Mouse (Mus musculus) lung, embryonic 16.5 days (tissue): Measurements from ENCODE around the gene Fam167b. TPM values are rescaled to one million over a fixed set of nuclear protein-coding genes. Genes with fewer than 3 reads are reported as not detected.
"Not testable (repeated sequence)": the region's sequence is repeated elsewhere in the genome, so short reads cannot be mapped to it uniquely, and the experiment has no call there.

Source experiments
- ATAC-seq: fragments of 200-750 bp; cut with Nextera tagmentation; 2 replicates; pipeline ENCODE4 v1.8.0; 2017; ENCODE audit warnings: low read depth, mild to moderate bottlenecking, moderate library complexity
- H3K27ac ChIP-seq: fragments of 300-500 bp; sonication (generic); 2 replicates; pipeline ENCODE4 v1.5.1; 2014; ENCODE audit warnings: mild to moderate bottlenecking, control low read depth, low read length
- H3K27me3 ChIP-seq: fragments of 300-500 bp; sonication (generic); 2 replicates; pipeline ENCODE4 v1.6.1; 2014; ENCODE audit warnings: low read depth, low read length, mixed read lengths; ENCODE audit not compliant: control insufficient read depth, insufficient read depth
- H3K36me3 ChIP-seq: fragments of 300-500 bp; sonication (generic); 2 replicates; pipeline ENCODE4 v1.6.1; 2014; ENCODE audit warnings: low read length; ENCODE audit not compliant: control insufficient read depth, insufficient read depth
- H3K4me1 ChIP-seq: fragments of 300-500 bp; sonication (generic); replicated peaks from 2 replicates; pipeline ENCODE4 v1.6.1; 2014; ENCODE audit warnings: low read length, mixed read lengths; ENCODE audit not compliant: control insufficient read depth, insufficient read depth
- H3K4me2 ChIP-seq: fragments of 300-500 bp; sonication (generic); 2 replicates; pipeline ENCODE4 v1.6.1; 2014; ENCODE audit warnings: low read depth, low read length, control low read depth
- H3K4me3 ChIP-seq: fragments of 300-500 bp; sonication (generic); 2 replicates; pipeline ENCODE4 v1.5.1; 2014; ENCODE audit warnings: mild to moderate bottlenecking, low read length, control low read depth
- H3K9ac ChIP-seq: fragments of 300-500 bp; sonication (generic); 2 replicates; pipeline ENCODE4 v1.6.1; 2014; ENCODE audit warnings: low read length, control low read depth
- H3K9me3 ChIP-seq: fragments of 300-500 bp; sonication (generic); 2 replicates; pipeline ENCODE4 v1.6.1; 2016; ENCODE audit warnings: low read length; ENCODE audit not compliant: control insufficient read depth
- WGBS: fragments of 180-500 bp; shearing (Covaris S2); extraction: QIAGEN DNeasy Blood & Tissue Kit; methylation state at CpG from one replicate; pipeline ENCODE4 v1.1.7; 2014; 5-methylcytosine and 5-hydroxymethylcytosine counted together
- polyA plus RNA-seq: library from polyadenylated mRNA; unstranded; fragments of >200 nt; fragmentation: Nextera tagmentation; extraction: Ambion mirVana; gene quantifications from 2 replicates; pipeline ENCODE4 v1.2.1, GENCODE M21; 2015

Gene Fam167b
- polyA plus RNA-seq, 1 experiment from 2014 or later, result 5.3 TPM

DNA sequence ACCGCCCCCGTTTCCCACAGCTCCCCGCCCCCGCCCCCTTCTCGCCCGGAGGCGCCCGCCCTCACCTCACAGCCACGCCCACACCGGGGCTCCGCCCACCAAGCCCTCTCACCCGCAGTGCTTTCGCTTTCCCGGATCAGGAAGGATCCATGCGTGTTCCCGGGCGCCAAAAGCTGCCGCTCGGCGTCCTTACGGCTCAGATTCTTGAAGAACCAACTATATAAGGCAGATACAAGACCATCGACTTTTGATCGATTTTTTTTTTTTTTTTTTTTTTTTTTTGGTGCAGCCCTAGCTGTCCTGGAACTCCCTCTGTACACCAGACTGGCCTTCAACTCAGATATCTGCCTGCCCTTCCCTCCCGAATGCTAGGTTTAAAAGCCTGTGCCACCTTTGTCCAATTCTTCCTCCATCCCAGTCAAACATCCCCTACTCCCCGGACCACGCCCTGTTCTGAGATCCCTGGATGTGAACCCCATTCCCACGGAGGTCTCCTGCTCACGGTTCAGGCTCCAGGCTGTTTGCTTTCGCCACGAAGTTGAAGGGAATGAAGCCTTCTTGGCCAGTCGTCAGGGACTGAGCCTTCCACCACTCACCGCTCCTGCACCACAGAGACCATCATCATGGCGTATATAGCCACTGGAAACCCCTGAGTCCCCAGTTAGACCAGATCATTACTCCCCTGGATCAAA is 21.7 kb downstream of the Fam167b start:
- peak overlapping the region; percentile 97 for H3K4me2 ChIP-seq
- peak overlapping the region; percentile 64 for H3K4me3 ChIP-seq
- WGBS, result 7% methylated on average over 30 of the region's 33 CpGs

GRCm38 (mm10) chr4:129555862-129556531 is 22.4 kb downstream of the Fam167b start:
- WGBS, result under 1% methylated on average over 24 of the region's 24 CpGs
- H3K9me3 ChIP-seq, result no peaks in the 10 kb centered on the region
- H3K27ac ChIP-seq, result peak overlapping the region; percentile 63
- peaks cover 2% of the 10 kb centered on the region; the same call in 1 of the 2 replicates for H3K27me3 ChIP-seq
- H3K9ac ChIP-seq, result peak overlapping the region; percentile 76
- H3K4me3 ChIP-seq, result peak overlapping the region; percentile 64
- H3K36me3 ChIP-seq, result no peaks in the 10 kb centered on the region
- ATAC-seq, result peak; percentile 70
- peak overlapping the region; percentile 97 for H3K4me2 ChIP-seq
- H3K4me1 ChIP-seq, result peaks cover 14% of the 10 kb centered on the region

More for the DNA sequence above, 21.7 kb downstream of the Fam167b start:
- H3K27me3 ChIP-seq, result peaks cover 2% of the 10 kb centered on the region; the same call in 1 of the 2 replicates
- H3K4me1 ChIP-seq, result peaks cover 14% of the 10 kb centered on the region
- peak; percentile 93 for ATAC-seq
- no peaks in the 10 kb centered on the region for H3K9me3 ChIP-seq
- H3K27ac ChIP-seq, result peak overlapping the region; percentile 63
- H3K9ac ChIP-seq, result peak overlapping the region; percentile 76
- H3K36me3 ChIP-seq, result no peaks in the 10 kb centered on the region

GRCm38 (mm10) chr4:129555421-129555861 is 22.9 kb downstream of the Fam167b start:
- WGBS, result 3% methylated on average over 16 of the region's 16 CpGs
- Histone ChIP-seq H3K9ac (peak overlapping the region; percentile 76), H3K36me3 (no peaks in the 10 kb centered on the region), H3K9me3 (no peaks in the 10 kb centered on the region), H3K27me3 (peaks cover 2% of the 10 kb centered on the region; the same call in 1 of the 2 replicates), H3K4me1 (peaks cover 14% of the 10 kb centered on the region), H3K27ac (no peak overlapping the region), H3K4me3 (peak overlapping the region; percentile 64), H3K4me2 (peak overlapping the region; percentile 97)
- peak; percentile 8; the same call in 1 of the 2 replicates for ATAC-seq

GRCm38 (mm10) chr4:129554512-129554911 is 23.8 kb downstream of the Fam167b start:
- not testable (repeated sequence) for ATAC-seq, H3K4me3 ChIP-seq, H3K27ac ChIP-seq, H3K9ac ChIP-seq, H3K9me3 ChIP-seq, H3K36me3 ChIP-seq, H3K4me2 ChIP-seq, H3K27me3 ChIP-seq
- 80% methylated on average over 4 of the region's 6 CpGs for WGBS
- peaks cover 14% of the 10 kb centered on the region for H3K4me1 ChIP-seq

- H3K9me3 ChIP-seq, result no peaks in the 10 kb centered on the region
- H3K4me2 ChIP-seq, result no peak overlapping the region
- WGBS, result 51% methylated on average over 1 of the region's 1 CpGs
- H3K4me3 ChIP-seq, result no peak overlapping the region
- H3K27ac ChIP-seq, result no peak overlapping the region
- peaks cover under 1% of the 10 kb centered on the region; the same call in 1 of the 2 replicates for H3K4me1 ChIP-seq
- ATAC-seq, result no peak
- H3K36me3 ChIP-seq, result no peaks in the 10 kb centered on the region
- H3K9ac ChIP-seq, result no peak overlapping the region
- H3K27me3 ChIP-seq, result 0 out of 2 replicates have a peak, but pooled peaks cover under 1% of the 10 kb centered on the region
These were observed 28.1 kb downstream of the Fam167b start for GRCm38 (mm10) chr4:129550295-129550694.

DNA sequence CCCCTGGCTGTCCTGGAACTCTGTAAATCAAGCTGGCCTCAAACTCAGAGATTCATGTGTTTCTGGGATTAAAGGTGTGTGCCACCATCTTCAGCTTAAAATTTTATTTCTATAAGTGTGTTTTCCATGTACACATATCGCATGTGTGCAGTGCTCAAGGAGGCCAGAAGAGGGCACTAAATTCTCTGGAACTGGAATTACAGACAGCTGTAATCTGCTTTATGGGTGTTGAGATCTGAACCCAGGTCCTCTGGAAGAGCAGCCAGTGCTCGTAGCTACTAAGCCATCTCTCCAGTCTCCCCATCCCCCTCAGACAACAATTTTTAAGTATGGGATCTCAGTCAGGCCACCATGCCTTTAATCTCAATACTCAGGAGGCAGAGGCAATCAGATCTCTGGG is 29.0 kb downstream of the Fam167b start:
- no peak overlapping the region for H3K4me2 ChIP-seq
- 85% methylated on average over 2 of the region's 2 CpGs for WGBS

GRCm38 (mm10) chr4:129547631-129548030 is 30.7 kb downstream of the Fam167b start:
- not testable (repeated sequence) for H3K9me3 ChIP-seq, H3K36me3 ChIP-seq, H3K4me1 ChIP-seq, ATAC-seq, H3K27ac ChIP-seq, H3K9ac ChIP-seq, H3K4me3 ChIP-seq, H3K4me2 ChIP-seq, H3K27me3 ChIP-seq
- 86% methylated on average over 4 of the region's 4 CpGs for WGBS

More for the DNA sequence above, 29.0 kb downstream of the Fam167b start:
- no peak overlapping the region for H3K27ac ChIP-seq
- no peaks in the 10 kb centered on the region for H3K27me3 ChIP-seq
- H3K4me3 ChIP-seq, result no peak overlapping the region
- ATAC-seq, result no peak
- H3K9ac ChIP-seq, result no peak overlapping the region
- no peaks in the 10 kb centered on the region for H3K9me3 ChIP-seq
- H3K4me1 ChIP-seq, result no peaks in the 10 kb centered on the region
- no peaks in the 10 kb centered on the region for H3K36me3 ChIP-seq

GRCm38 (mm10) chr4:129544106-129544505 is 34.2 kb downstream of the Fam167b start:
- no peak for ATAC-seq
- H3K4me2 ChIP-seq, result no peak overlapping the region
- 83% methylated on average over 4 of the region's 4 CpGs for WGBS
- no peak overlapping the region for H3K4me3 ChIP-seq
- H3K4me1 ChIP-seq, result peaks cover 18% of the 10 kb centered on the region
- no peaks in the 10 kb centered on the region for H3K9me3 ChIP-seq
- H3K27me3 ChIP-seq, result no peaks in the 10 kb centered on the region
- H3K36me3 ChIP-seq, result peaks cover 6% of the 10 kb centered on the region; the same call in 1 of the 2 replicates
- no peak overlapping the region for H3K9ac ChIP-seq
- no peak overlapping the region for H3K27ac ChIP-seq

GRCm38 (mm10) chr4:129542592-129543141 is 35.7 kb downstream of the Fam167b start, which contains the start of gene Hdac1:
TSS of gene Hdac1 (minus strand) at chr4:129542713.
- H3K9ac ChIP-seq, result peak within 1 kb of the TSS; percentile 93
- peaks cover 6% of the 10 kb centered on the region; the same call in 1 of the 2 replicates for H3K36me3 ChIP-seq
- H3K4me2 ChIP-seq, result peak within 1 kb of the TSS; percentile 88
- ATAC-seq, result peak; percentile 100
- peak within 1 kb of the TSS; percentile 94 for H3K4me3 ChIP-seq
- peaks cover 18% of the 10 kb centered on the region for H3K4me1 ChIP-seq
- under 1% methylated on average over 46 of the region's 46 CpGs for WGBS
- H3K27ac ChIP-seq, result peak within 1 kb of the TSS; percentile 77
- no peaks in the 10 kb centered on the region for H3K27me3 ChIP-seq
- no peaks in the 10 kb centered on the region for H3K9me3 ChIP-seq
